Mouse (Mus musculus): ENCODE results near the gene Wdr44. TPM values are rescaled to one million over a fixed set of nuclear protein-coding genes. Genes with fewer than 3 reads are reported as not detected.

Gene Wdr44
- 2.0 and 2.9 TPM in 2 replicates for polyA plus RNA-seq (2012; rRNA removed)

GRCm38 (mm10) chrX:23692722-23693442 is at the start of gene Wdr44:
Gene Wdr44 (plus strand): TSS chrX:23693051.

Other genes starting within 250 kb of the Wdr44 start
- gene Gm4907, start 189.5 kb downstream of the Wdr44 start, polyA plus RNA-seq (2012; rRNA removed) = not detected in 2 replicates

Measured in stomach, adult 2 months (tissue).